Mouse (Mus musculus): ENCODE data around the gene Slc38a4. TPM values are rescaled to one million over a fixed set of nuclear protein-coding genes. Genes with fewer than 3 reads are reported as not detected.

The Slc38a4 gene
- polyA plus RNA-seq, 1 experiment from 2014 or later: 20.9 TPM

GRCm38 (mm10) chr15:97077665-97078064, 21.9 kb upstream of the Slc38a4 start:
- no peak overlapping the region for H3K9ac ChIP-seq (ENCODE audit: low read length)
- H3K4me2 ChIP-seq: no peak overlapping the region
- DNase-seq (ENCODE audit: low spot score, missing footprints) (peak; percentile 37), ATAC-seq (ENCODE audit: low FRiP score) (no peak)
- no peaks in the 10 kb centered on the region for H3K9me3 ChIP-seq (ENCODE audit: control insufficient read depth, low read length)
- H3K4me3 ChIP-seq (ENCODE audit: low read depth, low read length): no peak overlapping the region
- no peaks in the 10 kb centered on the region for H3K27me3 ChIP-seq (ENCODE audit: control insufficient read depth, insufficient read depth, low read length)
- WGBS: 89% methylated on average over 6 of the region's 6 CpGs
- no peaks in the 10 kb centered on the region for H3K4me1 ChIP-seq (ENCODE audit: control insufficient read depth, insufficient read depth, low read length)
- no peak overlapping the region for H3K27ac ChIP-seq (ENCODE audit: low read depth, low read length)
- H3K36me3 ChIP-seq (ENCODE audit: control insufficient read depth, insufficient read depth, low read length): no peaks in the 10 kb centered on the region

GRCm38 (mm10) chr15:97076092-97076491, 20.3 kb upstream of the Slc38a4 start:
- no peak overlapping the region for H3K27ac ChIP-seq (ENCODE audit: low read depth, low read length)
- no peak for ATAC-seq (ENCODE audit: low FRiP score)
- H3K4me3 ChIP-seq (ENCODE audit: low read depth, low read length): no peak overlapping the region
- no peak for DNase-seq (ENCODE audit: low spot score, missing footprints)
- H3K4me2 ChIP-seq: no peak overlapping the region
- no peak overlapping the region for H3K9ac ChIP-seq (ENCODE audit: low read length)
- no peaks in the 10 kb centered on the region for H3K36me3 ChIP-seq (ENCODE audit: control insufficient read depth, insufficient read depth, low read length)
- no peaks in the 10 kb centered on the region for H3K9me3 ChIP-seq (ENCODE audit: control insufficient read depth, low read length)
- 73% methylated on average over 3 of the region's 3 CpGs for WGBS
- no peaks in the 10 kb centered on the region for H3K4me1 ChIP-seq (ENCODE audit: control insufficient read depth, insufficient read depth, low read length)
- no peaks in the 10 kb centered on the region for H3K27me3 ChIP-seq (ENCODE audit: control insufficient read depth, insufficient read depth, low read length)

- H3K4me1 ChIP-seq (ENCODE audit: control insufficient read depth, insufficient read depth, low read length): no peaks in the 10 kb centered on the region
- no peak overlapping the region for H3K9ac ChIP-seq (ENCODE audit: low read length)
- no peak for ATAC-seq (ENCODE audit: low FRiP score)
- H3K4me2 ChIP-seq: no peak overlapping the region
- H3K27me3 ChIP-seq (ENCODE audit: control insufficient read depth, insufficient read depth, low read length): no peaks in the 10 kb centered on the region
- no peaks in the 10 kb centered on the region for H3K36me3 ChIP-seq (ENCODE audit: control insufficient read depth, insufficient read depth, low read length)
- no peak overlapping the region for H3K4me3 ChIP-seq (ENCODE audit: low read depth, low read length)
- peak; percentile 26 for DNase-seq (ENCODE audit: low spot score, missing footprints)
- H3K27ac ChIP-seq (ENCODE audit: low read depth, low read length): no peak overlapping the region
- WGBS: 74% methylated on average over 4 of the region's 4 CpGs
- no peaks in the 10 kb centered on the region for H3K9me3 ChIP-seq (ENCODE audit: control insufficient read depth, low read length)
These were observed 19.5 kb upstream of the Slc38a4 start for GRCm38 (mm10) chr15:97075240-97075639.

GRCm38 (mm10) chr15:97072859-97073826, 17.4 kb upstream of the Slc38a4 start:
- Histone ChIP-seq H3K36me3 (ENCODE audit: control insufficient read depth, insufficient read depth, low read length) (no peaks in the 10 kb centered on the region), H3K27ac (ENCODE audit: low read depth, low read length) (no peak overlapping the region), H3K27me3 (ENCODE audit: control insufficient read depth, insufficient read depth, low read length) (no peaks in the 10 kb centered on the region), H3K9me3 (ENCODE audit: control insufficient read depth, low read length) (no peaks in the 10 kb centered on the region), H3K4me1 (ENCODE audit: control insufficient read depth, insufficient read depth, low read length) (no peaks in the 10 kb centered on the region), H3K4me2 (no peak overlapping the region), H3K4me3 (ENCODE audit: low read depth, low read length) (no peak overlapping the region), H3K9ac (ENCODE audit: low read length) (no peak overlapping the region)
- 76% methylated on average over 13 of the region's 13 CpGs for WGBS
- ATAC-seq (ENCODE audit: low FRiP score): no peak
- peak; percentile 82 for DNase-seq (ENCODE audit: low spot score, missing footprints)

GRCm38 (mm10) chr15:97067340-97068136, 11.8 kb upstream of the Slc38a4 start:
- Histone ChIP-seq H3K36me3 (ENCODE audit: control insufficient read depth, insufficient read depth, low read length) (no peaks in the 10 kb centered on the region), H3K9me3 (ENCODE audit: control insufficient read depth, low read length) (no peaks in the 10 kb centered on the region), H3K4me1 (ENCODE audit: control insufficient read depth, insufficient read depth, low read length) (no peaks in the 10 kb centered on the region), H3K4me3 (ENCODE audit: low read depth, low read length) (no peak overlapping the region), H3K9ac (ENCODE audit: low read length) (no peak overlapping the region), H3K27me3 (ENCODE audit: control insufficient read depth, insufficient read depth, low read length) (no peaks in the 10 kb centered on the region), H3K27ac (ENCODE audit: low read depth, low read length) (no peak overlapping the region), H3K4me2 (no peak overlapping the region)
- WGBS: 72% methylated on average over 8 of the region's 8 CpGs
- no peak for DNase-seq (ENCODE audit: low spot score, missing footprints)
- ATAC-seq (ENCODE audit: low FRiP score): no peak

- ATAC-seq (ENCODE audit: low FRiP score) (no peak), DNase-seq (ENCODE audit: low spot score, missing footprints) (no peak)
- Histone ChIP-seq H3K4me3 (ENCODE audit: low read depth, low read length) (no peak overlapping the region), H3K9me3 (ENCODE audit: control insufficient read depth, low read length) (no peaks in the 10 kb centered on the region), H3K9ac (ENCODE audit: low read length) (no peak overlapping the region), H3K36me3 (ENCODE audit: control insufficient read depth, insufficient read depth, low read length) (no peaks in the 10 kb centered on the region), H3K4me1 (ENCODE audit: control insufficient read depth, insufficient read depth, low read length) (no peaks in the 10 kb centered on the region), H3K27me3 (ENCODE audit: control insufficient read depth, insufficient read depth, low read length) (no peaks in the 10 kb centered on the region), H3K27ac (ENCODE audit: low read depth, low read length) (no peak overlapping the region), H3K4me2 (no peak overlapping the region)
- 90% methylated on average over 5 of the region's 5 CpGs for WGBS
These were observed 11.2 kb upstream of the Slc38a4 start for GRCm38 (mm10) chr15:97066937-97067336.

GRCm38 (mm10) chr15:97063211-97063610, 7.5 kb upstream of the Slc38a4 start:
- 85% methylated on average over 5 of the region's 5 CpGs for WGBS
- H3K4me1 ChIP-seq (ENCODE audit: control insufficient read depth, insufficient read depth, low read length): no peaks in the 10 kb centered on the region
- DNase-seq (ENCODE audit: low spot score, missing footprints): peak; percentile 60
- H3K27ac ChIP-seq (ENCODE audit: low read depth, low read length): no peak overlapping the region
- no peak overlapping the region for H3K9ac ChIP-seq (ENCODE audit: low read length)
- no peaks in the 10 kb centered on the region for H3K27me3 ChIP-seq (ENCODE audit: control insufficient read depth, insufficient read depth, low read length)
- H3K4me3 ChIP-seq (ENCODE audit: low read depth, low read length): no peak overlapping the region
- no peaks in the 10 kb centered on the region for H3K9me3 ChIP-seq (ENCODE audit: control insufficient read depth, low read length)
- ATAC-seq (ENCODE audit: low FRiP score): no peak
- no peaks in the 10 kb centered on the region for H3K36me3 ChIP-seq (ENCODE audit: control insufficient read depth, insufficient read depth, low read length)
- H3K4me2 ChIP-seq: no peak overlapping the region

GRCm38 (mm10) chr15:97060973-97061372, 5.2 kb upstream of the Slc38a4 start:
- Histone ChIP-seq H3K4me1 (ENCODE audit: control insufficient read depth, insufficient read depth, low read length) (no peaks in the 10 kb centered on the region), H3K27me3 (ENCODE audit: control insufficient read depth, insufficient read depth, low read length) (no peaks in the 10 kb centered on the region), H3K9me3 (ENCODE audit: control insufficient read depth, low read length) (no peaks in the 10 kb centered on the region), H3K4me2 (no peak overlapping the region), H3K27ac (ENCODE audit: low read depth, low read length) (no peak overlapping the region), H3K9ac (ENCODE audit: low read length) (no peak overlapping the region), H3K36me3 (ENCODE audit: control insufficient read depth, insufficient read depth, low read length) (no peaks in the 10 kb centered on the region), H3K4me3 (ENCODE audit: low read depth, low read length) (no peak overlapping the region)
- DNase-seq (ENCODE audit: low spot score, missing footprints) (peak; percentile 51), ATAC-seq (ENCODE audit: low FRiP score) (no peak)
- WGBS: 84% methylated on average over 8 of the region's 8 CpGs

- Histone ChIP-seq H3K9ac (ENCODE audit: low read length) (no peak overlapping the region), H3K9me3 (ENCODE audit: control insufficient read depth, low read length) (no peaks in the 10 kb centered on the region), H3K27me3 (ENCODE audit: control insufficient read depth, insufficient read depth, low read length) (no peaks in the 10 kb centered on the region), H3K4me1 (ENCODE audit: control insufficient read depth, insufficient read depth, low read length) (no peaks in the 10 kb centered on the region), H3K4me2 (no peak overlapping the region), H3K27ac (ENCODE audit: low read depth, low read length) (no peak overlapping the region), H3K4me3 (ENCODE audit: low read depth, low read length) (no peak overlapping the region), H3K36me3 (ENCODE audit: control insufficient read depth, insufficient read depth, low read length) (no peaks in the 10 kb centered on the region)
- DNase-seq (ENCODE audit: low spot score, missing footprints) (peak; percentile 73), ATAC-seq (ENCODE audit: low FRiP score) (no peak)
- 92% methylated on average over 6 of the region's 6 CpGs for WGBS
These were observed 4.8 kb upstream of the Slc38a4 start for GRCm38 (mm10) chr15:97060571-97060970.

Measured in midbrain, embryonic 11.5 days (tissue).